Mouse (Mus musculus): ENCODE data around the gene Ric8a. TPM values are rescaled to one million over a fixed set of nuclear protein-coding genes. Genes with fewer than 3 reads are reported as not detected.
A peak's percentile ranks its signal among the peaks of the same experiment; 100 is the strongest.

The Ric8a gene
- polyA plus RNA-seq, 1 experiment, result 53.1 TPM

DNA sequence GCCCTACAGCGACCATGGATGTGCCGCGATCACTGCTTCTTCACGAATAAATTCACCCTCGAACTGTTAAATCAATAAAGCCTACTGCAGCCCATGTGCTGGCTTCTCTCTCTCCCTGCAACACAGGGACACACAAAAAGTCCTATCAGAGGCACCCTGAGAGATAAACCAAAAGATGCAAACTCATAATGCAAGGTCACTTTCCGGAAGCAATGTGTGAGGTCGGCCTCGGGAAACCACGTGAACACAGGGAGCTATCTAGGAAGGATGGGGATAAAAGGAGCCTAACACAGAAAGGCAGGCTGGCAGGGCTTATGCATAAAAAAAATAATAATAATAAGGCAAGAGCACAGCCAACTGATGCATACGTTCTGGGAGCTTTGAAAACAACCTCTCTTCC is 10.1 kb upstream of the Ric8a start:
- Histone ChIP-seq H3K27me3 (replicated peaks; ENCODE audit: control insufficient read depth, insufficient read depth, low read length) (no peaks in the 10 kb centered on the region), H3K27ac (ENCODE audit: insufficient read depth, low read depth, low read length) (no peak overlapping the region), H3K36me3 (ENCODE audit: control insufficient read depth, insufficient read depth, low read length) (no peaks in the 10 kb centered on the region), H3K4me3 (ENCODE audit: insufficient read depth, low read depth, low read length) (no peak overlapping the region), H3K4me1 (ENCODE audit: control insufficient read depth, insufficient read depth, low read length) (no peaks in the 10 kb centered on the region)
- no peak for TF ChIP-seq POLR2A (IDR thresholded peaks at IDR 0.05; ENCODE audit: low read depth, low read length)
- no peak for TF ChIP-seq CTCF (conservative IDR thresholded peaks at IDR 0.05; ENCODE audit: insufficient read depth, insufficient read length, low read depth, low read length)
- DNase-seq, result no peak
- WGBS, result 84% methylated on average over 10 of the region's 10 CpGs

DNA sequence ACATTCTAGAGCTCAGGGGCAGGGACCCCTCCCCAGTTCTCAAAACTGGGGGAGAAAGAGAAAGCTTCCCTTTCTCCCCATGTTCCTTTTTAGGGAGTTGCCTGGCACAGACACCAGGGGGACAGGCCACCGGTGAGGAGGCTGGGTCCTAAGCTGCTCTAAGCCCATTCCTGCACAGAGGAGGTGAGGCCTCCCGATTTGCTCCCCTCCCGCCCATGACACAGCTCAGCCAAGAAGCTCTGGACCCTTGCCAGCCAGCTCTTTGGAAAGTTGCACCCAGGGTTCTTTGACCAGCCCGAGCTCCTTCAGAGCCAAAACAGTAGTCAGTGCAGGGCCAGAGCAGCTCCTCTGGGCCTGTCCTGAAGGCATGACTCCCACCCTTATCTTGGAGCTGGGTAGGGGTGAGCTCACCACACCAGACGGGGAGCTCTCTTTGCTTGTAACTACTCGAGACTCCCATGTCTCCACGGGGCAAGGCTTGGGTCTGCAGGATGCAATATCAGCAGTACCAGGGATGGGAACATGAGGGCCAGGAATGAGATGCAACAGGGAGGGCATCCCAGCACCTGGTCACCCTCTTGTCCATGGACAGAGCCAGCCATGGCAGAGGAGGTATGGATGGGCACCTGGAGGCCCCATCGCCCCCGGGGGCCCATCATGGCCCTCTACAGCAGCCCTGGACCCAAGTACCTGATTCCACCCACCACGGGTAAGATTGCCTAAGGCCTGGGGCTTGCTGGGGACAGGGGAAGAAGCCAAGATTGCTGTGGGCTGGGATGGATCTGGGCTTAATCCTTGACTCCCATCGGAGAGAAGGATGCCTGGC is 8.8 kb upstream of the Ric8a start, which contains the start of gene Odf3:
Odf3 (plus strand) TSS at position 51 of the 826 bp plus-strand sequence.
- Histone ChIP-seq H3K36me3 (ENCODE audit: control insufficient read depth, insufficient read depth, low read length) (no peaks in the 10 kb centered on the region), H3K4me3 (ENCODE audit: insufficient read depth, low read depth, low read length) (no peak within 1 kb of the TSS), H3K27ac (ENCODE audit: insufficient read depth, low read depth, low read length) (no peak within 1 kb of the TSS), H3K4me1 (ENCODE audit: control insufficient read depth, insufficient read depth, low read length) (no peaks in the 10 kb centered on the region), H3K27me3 (replicated peaks; ENCODE audit: control insufficient read depth, insufficient read depth, low read length) (no peaks in the 10 kb centered on the region)
- TF ChIP-seq POLR2A (IDR thresholded peaks at IDR 0.05; ENCODE audit: low read depth, low read length) (no peak), CTCF (conservative IDR thresholded peaks at IDR 0.05; ENCODE audit: insufficient read depth, insufficient read length, low read depth, low read length) (no peak)
- WGBS, result 56% methylated on average over 11 of the region's 11 CpGs
- DNase-seq, result peak; percentile 78

DNA sequence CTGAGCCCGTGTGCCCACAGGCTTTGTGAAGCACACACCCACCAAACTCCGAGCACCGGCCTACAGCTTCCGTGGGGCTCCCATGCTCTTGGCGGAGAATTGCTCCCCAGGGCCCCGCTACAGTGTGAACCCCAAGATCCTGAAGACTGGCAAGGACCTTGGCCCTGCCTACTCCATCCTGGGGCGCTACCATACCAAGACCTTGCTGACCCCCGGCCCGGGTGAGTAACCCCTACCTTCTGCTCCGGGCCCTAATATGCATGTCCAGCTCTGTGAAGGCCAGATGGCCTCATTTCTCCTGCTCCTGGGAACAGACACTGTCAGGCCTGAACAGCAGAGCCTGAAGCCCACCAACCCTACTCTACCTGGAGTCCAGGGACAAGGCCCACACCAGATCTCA is 8.2 kb upstream of the Ric8a start:
- Histone ChIP-seq H3K4me3 (ENCODE audit: insufficient read depth, low read depth, low read length) (no peak overlapping the region), H3K36me3 (ENCODE audit: control insufficient read depth, insufficient read depth, low read length) (no peaks in the 10 kb centered on the region), H3K27ac (ENCODE audit: insufficient read depth, low read depth, low read length) (no peak overlapping the region), H3K4me1 (ENCODE audit: control insufficient read depth, insufficient read depth, low read length) (no peaks in the 10 kb centered on the region; the same call in 1 of the 2 replicates), H3K27me3 (replicated peaks; ENCODE audit: control insufficient read depth, insufficient read depth, low read length) (no peaks in the 10 kb centered on the region)
- TF ChIP-seq POLR2A (IDR thresholded peaks at IDR 0.05; ENCODE audit: low read depth, low read length) (no peak), CTCF (conservative IDR thresholded peaks at IDR 0.05; ENCODE audit: insufficient read depth, insufficient read length, low read depth, low read length) (no peak)
- WGBS, result 93% methylated on average over 10 of the region's 10 CpGs
- DNase-seq, result no peak

DNA sequence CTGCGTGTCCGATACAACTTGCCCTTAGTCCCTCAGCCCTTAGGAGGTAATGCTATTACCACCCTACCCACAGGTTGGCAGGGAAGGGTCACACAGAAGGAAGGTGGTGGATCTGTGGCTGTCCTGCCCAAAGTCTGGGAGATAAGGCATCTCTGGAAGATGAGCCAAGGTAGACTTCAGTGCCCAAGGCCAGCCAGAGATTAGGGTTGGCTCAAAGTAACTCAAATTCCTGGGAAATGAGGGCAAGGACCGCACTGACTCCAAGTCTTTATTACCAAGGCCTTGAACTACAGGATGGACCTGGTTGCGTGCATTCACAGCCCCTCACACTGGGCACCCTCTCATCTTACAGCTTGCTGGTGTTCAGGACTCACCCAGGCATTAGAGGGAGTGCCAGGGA is 4.8 kb upstream of the Ric8a start:
- TF ChIP-seq CTCF (conservative IDR thresholded peaks at IDR 0.05; ENCODE audit: insufficient read depth, insufficient read length, low read depth, low read length) (no peak), POLR2A (IDR thresholded peaks at IDR 0.05; ENCODE audit: low read depth, low read length) (no peak)
- Histone ChIP-seq H3K4me3 (ENCODE audit: insufficient read depth, low read depth, low read length) (no peak overlapping the region), H3K27ac (ENCODE audit: insufficient read depth, low read depth, low read length) (no peak overlapping the region), H3K36me3 (ENCODE audit: control insufficient read depth, insufficient read depth, low read length) (no peaks in the 10 kb centered on the region), H3K4me1 (ENCODE audit: control insufficient read depth, insufficient read depth, low read length) (peaks cover 5% of the 10 kb centered on the region; the same call in 1 of the 2 replicates), H3K27me3 (replicated peaks; ENCODE audit: control insufficient read depth, insufficient read depth, low read length) (no peaks in the 10 kb centered on the region)
- 90% methylated on average over 4 of the region's 4 CpGs for WGBS
- no peak for DNase-seq

GRCm38 (mm10) chr7:140853386-140853785 is 3.4 kb upstream of the Ric8a start:
- H3K27me3 ChIP-seq (replicated peaks; ENCODE audit: control insufficient read depth, insufficient read depth, low read length), result no peaks in the 10 kb centered on the region
- 50% methylated on average over 9 of the region's 9 CpGs for WGBS
- peak; percentile 80 for DNase-seq
- no peak overlapping the region for H3K4me3 ChIP-seq (ENCODE audit: insufficient read depth, low read depth, low read length)
- TF ChIP-seq CTCF (conservative IDR thresholded peaks at IDR 0.05; ENCODE audit: insufficient read depth, insufficient read length, low read depth, low read length) (no peak), POLR2A (IDR thresholded peaks at IDR 0.05; ENCODE audit: low read depth, low read length) (no peak)
- peaks cover 11% of the 10 kb centered on the region; the same call in 1 of the 2 replicates for H3K4me1 ChIP-seq (ENCODE audit: control insufficient read depth, insufficient read depth, low read length)
- no peaks in the 10 kb centered on the region for H3K36me3 ChIP-seq (ENCODE audit: control insufficient read depth, insufficient read depth, low read length)
- peak overlapping the region; percentile 5; the same call in 1 of the 2 replicates for H3K27ac ChIP-seq (ENCODE audit: insufficient read depth, low read depth, low read length)

DNA sequence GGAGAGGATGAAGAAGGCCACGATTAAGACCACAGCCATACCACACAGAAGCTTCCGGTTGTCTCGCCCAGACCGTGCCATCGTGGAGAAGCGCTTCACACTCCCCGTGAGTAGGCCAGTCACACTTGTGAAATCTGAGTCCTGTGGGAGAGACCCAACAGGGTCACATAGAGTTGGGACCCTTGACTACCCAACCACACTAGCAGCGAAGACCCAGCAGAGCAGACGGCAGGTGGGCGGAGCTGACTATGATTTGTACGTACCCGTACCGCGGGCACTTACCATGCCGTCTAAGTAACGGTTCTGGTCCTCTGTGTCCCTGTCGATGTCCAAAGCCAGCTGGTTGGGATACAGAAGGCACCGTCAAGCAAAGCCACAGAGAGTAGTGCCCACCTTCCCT is 2.3 kb upstream of the Ric8a start:
- no peak for TF ChIP-seq POLR2A (IDR thresholded peaks at IDR 0.05; ENCODE audit: low read depth, low read length)
- no peak for TF ChIP-seq CTCF (conservative IDR thresholded peaks at IDR 0.05; ENCODE audit: insufficient read depth, insufficient read length, low read depth, low read length)
- Histone ChIP-seq H3K36me3 (ENCODE audit: control insufficient read depth, insufficient read depth, low read length) (no peaks in the 10 kb centered on the region), H3K27ac (ENCODE audit: insufficient read depth, low read depth, low read length) (no peak overlapping the region), H3K27me3 (replicated peaks; ENCODE audit: control insufficient read depth, insufficient read depth, low read length) (no peaks in the 10 kb centered on the region), H3K4me1 (ENCODE audit: control insufficient read depth, insufficient read depth, low read length) (peaks cover 11% of the 10 kb centered on the region; the same call in 1 of the 2 replicates), H3K4me3 (ENCODE audit: insufficient read depth, low read depth, low read length) (no peak overlapping the region)
- DNase-seq, result no peak
- 81% methylated on average over 18 of the region's 18 CpGs for WGBS

DNA sequence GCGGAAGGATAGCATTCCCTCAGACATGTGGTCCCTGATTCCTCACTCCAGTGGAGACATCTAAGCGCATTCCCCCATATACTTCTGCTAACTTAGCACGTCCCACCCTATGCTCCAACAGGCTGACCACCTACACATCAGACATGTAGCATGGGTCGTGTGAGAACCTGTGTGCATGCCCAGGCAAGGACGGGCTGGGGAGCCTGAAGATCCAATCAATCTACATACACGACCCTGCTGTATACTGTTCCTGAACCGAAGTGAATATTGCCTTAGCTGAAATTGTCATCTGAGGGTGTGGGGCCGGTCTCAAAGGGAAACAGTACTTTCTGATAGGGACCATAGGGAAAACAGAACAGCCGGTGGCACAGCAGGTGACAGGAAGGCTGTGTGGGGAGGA is 1.6 kb upstream of the Ric8a start:
- no peaks in the 10 kb centered on the region for H3K36me3 ChIP-seq (ENCODE audit: control insufficient read depth, insufficient read depth, low read length)
- H3K4me3 ChIP-seq (ENCODE audit: insufficient read depth, low read depth, low read length), result peak overlapping the region; percentile 89
- no peak for TF ChIP-seq POLR2A (IDR thresholded peaks at IDR 0.05; ENCODE audit: low read depth, low read length)
- TF ChIP-seq CTCF (conservative IDR thresholded peaks at IDR 0.05; ENCODE audit: insufficient read depth, insufficient read length, low read depth, low read length), result no peak
- peaks cover 11% of the 10 kb centered on the region; the same call in 1 of the 2 replicates for H3K4me1 ChIP-seq (ENCODE audit: control insufficient read depth, insufficient read depth, low read length)
- no peaks in the 10 kb centered on the region for H3K27me3 ChIP-seq (replicated peaks; ENCODE audit: control insufficient read depth, insufficient read depth, low read length)
- 64% methylated on average over 9 of the region's 9 CpGs for WGBS
- DNase-seq, result no peak
- no peak overlapping the region for H3K27ac ChIP-seq (ENCODE audit: insufficient read depth, low read depth, low read length)
